Mouse (Mus musculus): ENCODE measurements around the gene Slc9a4.

DNA sequence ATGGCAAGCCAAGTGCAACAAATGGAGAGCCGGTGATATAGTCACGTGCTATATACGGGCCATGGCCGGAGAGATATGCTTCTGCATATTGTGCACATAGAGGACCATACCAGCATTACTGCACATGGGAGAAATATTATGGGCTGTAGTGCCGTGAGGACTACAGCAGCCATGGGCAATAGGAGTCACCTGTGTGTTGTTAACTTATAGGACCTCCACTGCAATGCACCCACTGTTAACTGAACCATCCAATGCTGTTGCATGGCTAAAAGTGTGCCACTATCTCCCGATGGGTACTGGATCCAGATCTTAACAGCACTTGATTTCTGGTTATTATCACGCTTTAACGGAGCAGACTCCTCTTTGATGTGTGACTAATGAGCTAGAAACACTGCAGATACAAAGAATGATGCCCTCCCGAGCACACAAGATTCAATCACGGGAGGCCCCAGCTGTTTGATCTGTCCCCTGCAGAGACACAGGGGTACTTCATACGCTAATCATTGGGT lies 32.8 kb upstream of the Slc9a4 start:
- TF ChIP-seq CTCF (IDR thresholded peaks at IDR 0.05; ENCODE audit: control insufficient read depth, insufficient read depth, insufficient replicate concordance, low read depth, low read length) (no peak), POLR2A (IDR thresholded peaks at IDR 0.05; ENCODE audit: control insufficient read depth, low read depth, low read length) (no peak)
